Mouse (Mus musculus): ENCODE measurements at regions not wholly inside any gene's neighbourhood (a gene's known extent, or its start where the extent isn't known, plus 50 kb on each side); places are given as distances from the start of the nearest gene placed in this dataset.
A peak's percentile ranks its signal among the peaks of the same experiment; 100 is the strongest.

DNA sequence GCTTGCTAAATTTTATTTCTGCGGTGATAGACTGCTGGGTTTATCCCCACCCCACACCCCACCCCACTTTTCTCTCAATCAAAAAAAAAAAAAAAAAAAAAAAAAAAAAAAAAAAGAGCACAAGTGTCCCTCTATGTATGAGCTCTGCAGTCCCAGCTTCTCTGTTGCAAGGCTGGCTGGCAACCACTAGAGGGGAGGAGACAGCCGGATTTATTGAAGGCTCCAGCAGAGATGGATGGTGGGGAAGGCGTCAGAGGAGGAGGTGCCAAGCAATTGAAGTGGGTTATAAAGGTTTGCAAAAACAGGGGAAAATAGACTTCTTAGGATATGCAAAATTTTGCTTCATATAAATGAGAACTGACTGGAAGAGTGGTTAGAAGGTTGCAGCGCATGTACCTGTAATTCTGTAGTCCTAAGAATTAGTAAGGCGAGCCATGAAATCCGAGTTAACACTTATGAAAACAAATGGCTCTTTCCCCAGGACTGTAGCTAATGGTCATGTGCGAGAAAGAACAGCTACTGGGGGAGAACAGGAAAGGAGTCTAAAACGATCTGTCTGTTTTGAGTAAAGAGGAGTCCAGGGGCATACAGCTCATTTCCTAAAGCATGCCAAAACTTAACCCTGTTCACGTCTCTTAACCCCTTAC is 885.1 kb upstream of the Pou3f3 start:
- peak overlapping the region; percentile 11 for H3K4me3 ChIP-seq (ENCODE audit: low read depth, low read length)
- H3K9ac ChIP-seq (ENCODE audit: low read length), result 0 out of 2 replicates have a peak overlapping the region, but pooled peaks have one; percentile 13
- peak overlapping the region; percentile 79 for H3K27ac ChIP-seq (ENCODE audit: low read depth, low read length)
- ATAC-seq (peak; percentile 80), DNase-seq (ENCODE audit: low spot score) (peak; percentile 95)
- WGBS, result 3% methylated on average over 9 of the region's 9 CpGs
- H3K4me1 ChIP-seq (ENCODE audit: control insufficient read depth, insufficient read depth, low read length), result peaks cover 21% of the 10 kb centered on the region
- no peaks in the 10 kb centered on the region for H3K27me3 ChIP-seq (replicated peaks; ENCODE audit: control insufficient read depth, insufficient read depth, low read length)
- no peaks in the 10 kb centered on the region for H3K9me3 ChIP-seq (replicated peaks; ENCODE audit: control insufficient read depth, low read length)
- H3K4me2 ChIP-seq (ENCODE audit: low read length), result peak overlapping the region; percentile 46
- no peaks in the 10 kb centered on the region for H3K36me3 ChIP-seq (ENCODE audit: control insufficient read depth, insufficient read depth, low read length)

DNA sequence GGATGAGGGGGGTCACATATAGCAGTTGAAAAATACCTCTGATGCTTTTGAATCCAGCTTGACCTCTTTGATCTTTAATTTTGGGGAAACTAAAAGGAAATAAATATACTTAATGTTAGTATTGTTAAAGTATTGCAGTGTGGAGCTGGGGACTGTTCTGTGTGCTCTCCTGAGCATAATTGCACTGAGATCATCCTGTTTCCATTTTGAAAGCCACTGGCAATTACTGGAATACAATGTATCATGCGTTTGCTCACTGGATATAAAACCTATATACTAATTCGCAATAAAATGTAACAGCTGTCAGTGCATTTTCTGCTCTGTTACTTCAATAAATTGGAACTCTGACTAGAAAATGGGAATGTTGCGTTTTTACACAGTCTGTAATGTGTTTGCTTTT is 884.4 kb upstream of the Pou3f3 start:
- Histone ChIP-seq H3K27ac (ENCODE audit: low read depth, low read length) (peak overlapping the region; percentile 79), H3K9me3 (replicated peaks; ENCODE audit: control insufficient read depth, low read length) (no peaks in the 10 kb centered on the region), H3K36me3 (ENCODE audit: control insufficient read depth, insufficient read depth, low read length) (no peaks in the 10 kb centered on the region), H3K27me3 (replicated peaks; ENCODE audit: control insufficient read depth, insufficient read depth, low read length) (no peaks in the 10 kb centered on the region), H3K4me2 (ENCODE audit: low read length) (peak overlapping the region; percentile 46), H3K4me3 (ENCODE audit: low read depth, low read length) (0 out of 2 replicates have a peak overlapping the region, but pooled peaks have one; percentile 11), H3K9ac (ENCODE audit: low read length) (no peak overlapping the region), H3K4me1 (ENCODE audit: control insufficient read depth, insufficient read depth, low read length) (peaks cover 21% of the 10 kb centered on the region)
- ATAC-seq (no peak), DNase-seq (ENCODE audit: low spot score) (peak; percentile 35)
- WGBS, result 17% methylated on average over 3 of the region's 3 CpGs

DNA sequence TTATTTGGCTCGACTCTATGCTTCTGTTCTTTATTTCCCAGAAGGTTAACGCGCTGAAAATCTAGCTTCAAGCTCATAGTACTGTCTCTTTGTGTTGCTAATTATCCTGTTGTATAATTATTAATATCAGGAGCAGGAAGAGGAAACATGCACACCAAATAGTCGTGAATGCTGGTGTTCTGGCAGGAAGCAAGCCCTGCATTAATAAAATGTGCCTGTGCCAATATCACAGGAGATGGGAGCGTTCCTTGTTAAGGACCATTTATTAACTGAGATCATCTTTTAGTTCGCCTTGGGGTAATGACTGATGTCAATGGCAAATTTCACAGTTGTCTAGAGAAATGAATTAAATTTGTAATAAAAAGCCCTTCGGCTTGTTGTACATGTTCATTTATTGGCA is 883.5 kb upstream of the Pou3f3 start:
- peak overlapping the region; percentile 27 for H3K4me2 ChIP-seq (ENCODE audit: low read length)
- ATAC-seq (no peak), DNase-seq (ENCODE audit: low spot score) (peak; percentile 76)
- no peak overlapping the region for H3K4me3 ChIP-seq (ENCODE audit: low read depth, low read length)
- H3K27me3 ChIP-seq (replicated peaks; ENCODE audit: control insufficient read depth, insufficient read depth, low read length), result no peaks in the 10 kb centered on the region
- peak overlapping the region; percentile 68 for H3K27ac ChIP-seq (ENCODE audit: low read depth, low read length)
- no peaks in the 10 kb centered on the region for H3K36me3 ChIP-seq (ENCODE audit: control insufficient read depth, insufficient read depth, low read length)
- no peaks in the 10 kb centered on the region for H3K9me3 ChIP-seq (replicated peaks; ENCODE audit: control insufficient read depth, low read length)
- H3K4me1 ChIP-seq (ENCODE audit: control insufficient read depth, insufficient read depth, low read length), result peaks cover 21% of the 10 kb centered on the region
- WGBS, result 11% methylated on average over 7 of the region's 7 CpGs
- no peak overlapping the region; the same call in 1 of the 2 replicates for H3K9ac ChIP-seq (ENCODE audit: low read length)

DNA sequence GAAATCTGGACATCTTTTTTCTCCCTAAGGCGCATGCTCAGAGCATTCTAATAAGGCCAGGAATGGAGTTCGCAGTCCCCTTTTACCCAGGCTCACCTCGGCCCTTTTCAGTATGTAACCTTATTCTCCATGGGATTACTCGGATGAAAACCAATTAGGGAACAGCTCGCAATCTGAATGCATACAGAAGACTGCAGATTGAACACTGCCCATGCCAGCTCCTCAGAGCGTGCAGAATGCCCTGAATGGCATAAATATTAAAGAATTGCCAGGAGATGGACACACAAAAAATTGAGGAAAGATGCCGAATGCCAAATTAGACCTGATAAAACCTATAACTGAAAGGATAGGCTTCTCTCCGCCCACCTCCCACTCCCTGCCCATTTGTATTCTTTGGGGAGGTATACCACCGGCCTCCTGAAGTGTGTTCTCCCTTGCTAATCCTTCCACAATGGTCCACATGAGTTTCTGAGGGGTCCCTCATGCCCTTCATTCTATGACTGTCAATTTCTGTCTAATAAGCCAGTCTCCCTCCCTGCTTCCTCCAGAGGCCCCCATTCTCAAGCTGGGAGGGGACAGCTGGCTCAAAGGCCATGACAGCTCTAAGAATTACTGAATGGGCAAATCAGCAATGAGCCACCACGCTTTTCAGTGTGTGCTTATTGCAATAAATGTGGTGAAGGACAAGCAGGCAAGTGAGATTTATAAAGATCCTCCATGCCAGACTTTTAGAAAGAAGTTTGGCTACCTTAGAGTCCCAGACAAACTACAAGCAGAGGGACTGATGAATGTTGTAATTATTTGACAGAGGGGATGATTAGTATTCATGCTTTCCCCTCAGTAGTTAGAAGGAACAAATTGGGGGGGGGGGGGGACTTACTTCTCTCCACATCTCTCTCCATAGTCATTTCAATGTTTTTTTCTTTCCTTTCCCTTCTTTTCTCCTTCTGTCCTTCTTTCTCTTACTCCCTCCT is 881.2 kb upstream of the Pou3f3 start:
- H3K9ac ChIP-seq (ENCODE audit: low read length), result no peak overlapping the region
- 3% methylated on average over 10 of the region's 10 CpGs for WGBS

DNA sequence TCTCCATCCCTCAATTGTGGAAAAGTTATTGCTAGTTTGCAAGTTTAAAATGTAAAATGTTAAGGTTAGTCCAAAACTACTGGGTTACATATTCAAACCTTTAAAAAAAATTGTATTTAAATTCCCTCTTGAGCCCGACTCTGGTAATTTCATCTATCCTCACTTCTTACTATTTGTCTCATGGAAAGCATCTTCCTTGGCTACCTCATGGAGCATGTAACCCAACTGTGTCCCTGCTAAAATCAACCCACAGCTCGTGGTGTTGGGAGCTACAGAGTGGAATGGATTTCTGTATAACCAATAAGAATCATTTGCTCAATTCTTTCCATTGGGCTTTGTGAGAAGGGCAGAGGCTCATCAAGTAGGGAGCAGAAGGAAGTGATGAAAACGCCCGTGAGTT is 880.5 kb upstream of the Pou3f3 start:
- Histone ChIP-seq H3K4me2 (ENCODE audit: low read length) (peak overlapping the region; percentile 14; the same call in 1 of the 2 replicates), H3K4me3 (ENCODE audit: low read depth, low read length) (no peak overlapping the region), H3K9me3 (replicated peaks; ENCODE audit: control insufficient read depth, low read length) (no peaks in the 10 kb centered on the region), H3K27me3 (replicated peaks; ENCODE audit: control insufficient read depth, insufficient read depth, low read length) (no peaks in the 10 kb centered on the region), H3K36me3 (ENCODE audit: control insufficient read depth, insufficient read depth, low read length) (no peaks in the 10 kb centered on the region), H3K27ac (ENCODE audit: low read depth, low read length) (peak overlapping the region; percentile 75), H3K9ac (ENCODE audit: low read length) (no peak overlapping the region), H3K4me1 (ENCODE audit: control insufficient read depth, insufficient read depth, low read length) (peaks cover 15% of the 10 kb centered on the region)
- peak; percentile 49 for DNase-seq (ENCODE audit: low spot score)
- ATAC-seq, result no peak
- 24% methylated on average over 4 of the region's 4 CpGs for WGBS

More for the DNA sequence above, 881.2 kb upstream of the Pou3f3 start:
- H3K4me1 ChIP-seq (ENCODE audit: control insufficient read depth, insufficient read depth, low read length), result peaks cover 16% of the 10 kb centered on the region
- H3K9me3 ChIP-seq (replicated peaks; ENCODE audit: control insufficient read depth, low read length), result no peaks in the 10 kb centered on the region
- no peaks in the 10 kb centered on the region for H3K27me3 ChIP-seq (replicated peaks; ENCODE audit: control insufficient read depth, insufficient read depth, low read length)
- H3K4me2 ChIP-seq (ENCODE audit: low read length), result peak overlapping the region; percentile 14; the same call in 1 of the 2 replicates
- H3K27ac ChIP-seq (ENCODE audit: low read depth, low read length), result peak overlapping the region; percentile 75
- H3K4me3 ChIP-seq (ENCODE audit: low read depth, low read length), result no peak overlapping the region
- H3K36me3 ChIP-seq (ENCODE audit: control insufficient read depth, insufficient read depth, low read length), result no peaks in the 10 kb centered on the region
- ATAC-seq, result peak; percentile 87
- DNase-seq (ENCODE audit: low spot score), result peak; percentile 92

DNA sequence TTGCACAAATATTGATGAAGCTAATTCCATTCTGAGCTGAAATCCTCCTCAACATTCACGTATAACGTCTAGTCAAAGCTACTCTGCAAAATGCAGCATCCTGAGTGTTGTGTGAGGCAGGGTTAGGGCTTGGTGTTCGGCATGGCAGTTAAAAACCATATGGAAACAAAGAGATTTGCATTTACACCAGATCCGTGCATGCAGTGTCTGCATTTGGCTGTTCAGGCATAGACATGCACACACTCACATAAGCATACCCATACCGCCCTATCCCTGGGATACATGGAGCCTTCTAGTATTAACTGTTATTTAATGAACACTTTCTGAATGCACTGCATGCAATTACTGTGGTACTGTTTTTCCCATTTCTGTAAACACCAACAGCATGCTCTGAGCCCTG is 872.8 kb upstream of the Pou3f3 start:
- no peaks in the 10 kb centered on the region for H3K27me3 ChIP-seq (replicated peaks; ENCODE audit: control insufficient read depth, insufficient read depth, low read length)
- H3K4me3 ChIP-seq (ENCODE audit: low read depth, low read length), result no peak overlapping the region
- DNase-seq (ENCODE audit: low spot score) (peak; percentile 41), ATAC-seq (peak; percentile 42; the same call in 1 of the 2 replicates)
- no peak overlapping the region for H3K9ac ChIP-seq (ENCODE audit: low read length)
- WGBS, result 58% methylated on average over 5 of the region's 5 CpGs
- no peak overlapping the region for H3K27ac ChIP-seq (ENCODE audit: low read depth, low read length)
- H3K4me2 ChIP-seq (ENCODE audit: low read length), result no peak overlapping the region
- 0 out of 2 replicates have a peak, but pooled peaks cover 6% of the 10 kb centered on the region for H3K4me1 ChIP-seq (ENCODE audit: control insufficient read depth, insufficient read depth, low read length)
- no peaks in the 10 kb centered on the region for H3K36me3 ChIP-seq (ENCODE audit: control insufficient read depth, insufficient read depth, low read length)
- no peaks in the 10 kb centered on the region for H3K9me3 ChIP-seq (replicated peaks; ENCODE audit: control insufficient read depth, low read length)

DNA sequence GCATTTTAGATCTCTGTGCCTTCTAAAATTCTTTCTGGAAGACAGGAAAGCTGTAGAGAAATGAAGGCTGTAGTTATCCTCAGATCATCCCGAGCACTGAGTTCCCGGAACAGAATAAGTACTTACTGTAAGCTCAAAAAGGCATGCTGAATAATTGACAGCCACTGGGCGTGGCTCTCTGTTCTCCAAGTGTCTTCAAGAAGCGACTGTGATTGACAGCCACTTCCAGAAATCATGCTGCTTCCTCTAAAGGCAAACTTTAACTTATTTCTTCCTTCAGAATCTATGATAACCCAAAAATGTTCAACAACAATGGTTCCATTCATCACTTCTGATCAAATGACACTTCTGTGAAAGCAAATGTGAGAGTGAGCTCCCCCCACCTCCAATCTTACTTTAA is 870.3 kb upstream of the Pou3f3 start:
- no peak overlapping the region for H3K27ac ChIP-seq (ENCODE audit: low read depth, low read length)
- no peak overlapping the region for H3K4me3 ChIP-seq (ENCODE audit: low read depth, low read length)
- ATAC-seq (no peak), DNase-seq (ENCODE audit: low spot score) (peak; percentile 38)
- no peaks in the 10 kb centered on the region for H3K36me3 ChIP-seq (ENCODE audit: control insufficient read depth, insufficient read depth, low read length)
- no peaks in the 10 kb centered on the region for H3K27me3 ChIP-seq (replicated peaks; ENCODE audit: control insufficient read depth, insufficient read depth, low read length)
- H3K4me2 ChIP-seq (ENCODE audit: low read length), result no peak overlapping the region
- 78% methylated on average over 4 of the region's 4 CpGs for WGBS
- no peaks in the 10 kb centered on the region for H3K9me3 ChIP-seq (replicated peaks; ENCODE audit: control insufficient read depth, low read length)
- 0 out of 2 replicates have a peak, but pooled peaks cover 6% of the 10 kb centered on the region for H3K4me1 ChIP-seq (ENCODE audit: control insufficient read depth, insufficient read depth, low read length)
- no peak overlapping the region for H3K9ac ChIP-seq (ENCODE audit: low read length)

DNA sequence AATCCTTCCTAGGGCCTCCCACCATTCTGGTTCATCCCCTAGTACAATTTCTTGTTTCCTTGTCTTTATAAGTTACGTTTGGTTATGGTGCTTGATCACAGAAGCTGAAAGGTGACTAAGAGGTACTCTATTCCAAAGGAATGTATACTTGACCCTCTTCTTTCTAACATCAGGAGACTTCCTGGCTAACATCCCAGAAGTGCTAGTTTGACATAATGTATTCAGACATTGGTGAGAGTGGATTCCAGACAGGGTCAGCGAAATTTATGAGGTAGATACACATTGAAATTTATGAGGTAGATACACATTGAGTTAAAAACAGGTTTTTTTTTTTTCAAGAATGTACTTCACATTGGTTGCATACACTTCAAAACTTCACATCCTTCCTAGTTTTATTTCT is 863.9 kb upstream of the Pou3f3 start:
- H3K27me3 ChIP-seq (replicated peaks; ENCODE audit: control insufficient read depth, insufficient read depth, low read length), result no peaks in the 10 kb centered on the region
- 81% methylated on average over 2 of the region's 2 CpGs for WGBS
- H3K36me3 ChIP-seq (ENCODE audit: control insufficient read depth, insufficient read depth, low read length), result no peaks in the 10 kb centered on the region
- DNase-seq (ENCODE audit: low spot score) (no peak), ATAC-seq (no peak)
- no peaks in the 10 kb centered on the region for H3K4me1 ChIP-seq (ENCODE audit: control insufficient read depth, insufficient read depth, low read length)
- H3K9me3 ChIP-seq (replicated peaks; ENCODE audit: control insufficient read depth, low read length), result no peaks in the 10 kb centered on the region
- H3K9ac ChIP-seq (ENCODE audit: low read length), result no peak overlapping the region
- H3K4me2 ChIP-seq (ENCODE audit: low read length), result no peak overlapping the region
- no peak overlapping the region for H3K4me3 ChIP-seq (ENCODE audit: low read depth, low read length)
- no peak overlapping the region for H3K27ac ChIP-seq (ENCODE audit: low read depth, low read length)

Data from forebrain, embryonic 14.5 days (tissue).